Mouse (Mus musculus): ENCODE data around the gene Ppp1r10.
A peak's percentile ranks its signal among the peaks of the same experiment; 100 is the strongest.

Gene Ppp1r10

DNA sequence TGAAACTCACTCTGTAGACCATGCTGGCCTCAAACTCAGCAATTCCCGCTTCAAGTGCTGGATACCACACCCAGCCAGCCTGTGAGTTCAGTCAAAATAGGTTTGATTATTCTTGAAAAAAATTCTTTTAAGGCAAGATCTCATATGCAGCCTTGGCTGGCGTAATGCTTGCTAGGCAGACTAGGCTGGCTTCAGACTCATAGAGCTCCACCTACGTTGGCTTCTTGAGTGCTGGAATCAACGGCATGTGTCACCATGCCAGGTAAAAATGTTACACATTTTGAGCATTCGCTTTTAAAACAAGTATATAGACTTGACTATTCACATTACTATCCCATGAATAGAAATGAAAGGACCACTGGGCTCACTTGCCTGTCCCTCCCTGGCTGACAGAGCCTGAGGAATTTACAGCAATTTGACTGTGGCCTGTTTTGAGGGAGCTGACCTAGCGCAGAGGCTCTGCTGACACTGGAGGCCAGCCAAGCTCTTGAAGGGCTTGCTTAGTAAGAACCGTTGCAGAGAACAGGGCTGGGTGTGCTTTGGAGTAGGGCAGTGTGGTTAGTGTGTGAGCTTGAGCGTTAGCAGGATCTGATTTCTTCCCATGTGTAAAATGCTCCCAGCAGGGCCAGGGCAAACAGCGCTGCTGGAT, 12.8 kb upstream of the Ppp1r10 start:
- ATAC-seq (ENCODE audit: low TSS enrichment): no peak

DNA sequence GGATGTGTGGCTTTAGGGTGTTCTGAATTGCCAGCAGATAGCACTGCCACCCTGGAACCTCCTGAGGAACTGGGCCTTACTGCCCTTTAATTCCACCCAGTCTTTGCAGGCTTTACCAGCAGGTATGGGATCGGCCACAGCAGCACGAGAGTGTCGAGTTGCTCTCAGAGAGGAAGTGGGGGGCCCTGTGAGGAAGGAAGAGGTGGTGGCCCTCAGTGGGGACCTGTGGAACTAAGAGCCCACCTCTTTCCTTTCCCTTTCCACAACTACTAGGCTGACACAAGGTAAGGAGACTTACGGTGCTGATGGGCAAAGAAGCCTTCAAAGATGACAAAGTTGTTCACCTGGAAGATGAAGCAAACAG, 12.3 kb upstream of the Ppp1r10 start:
- no peak for ATAC-seq (ENCODE audit: low TSS enrichment)

DNA sequence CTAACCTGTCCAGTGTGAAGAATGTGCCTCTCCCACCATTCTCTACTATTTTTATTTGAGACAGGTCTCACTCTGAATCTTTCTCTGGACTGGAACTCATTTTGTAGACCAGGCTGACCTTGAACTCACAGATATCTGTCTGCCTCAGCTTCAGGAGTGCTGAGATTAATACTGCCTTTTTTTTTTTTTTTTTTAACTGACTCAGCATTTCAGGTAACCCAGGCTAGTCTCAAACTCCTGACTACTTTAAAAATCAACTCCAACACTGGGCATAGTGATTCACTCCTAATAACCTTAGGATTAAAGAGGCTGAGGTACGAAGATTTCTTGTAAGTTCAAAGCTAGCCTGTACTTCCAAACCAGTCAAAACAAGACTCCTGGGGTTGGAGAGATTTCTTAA, 10.6 kb upstream of the Ppp1r10 start:
- no peak for ATAC-seq (ENCODE audit: low TSS enrichment)

DNA sequence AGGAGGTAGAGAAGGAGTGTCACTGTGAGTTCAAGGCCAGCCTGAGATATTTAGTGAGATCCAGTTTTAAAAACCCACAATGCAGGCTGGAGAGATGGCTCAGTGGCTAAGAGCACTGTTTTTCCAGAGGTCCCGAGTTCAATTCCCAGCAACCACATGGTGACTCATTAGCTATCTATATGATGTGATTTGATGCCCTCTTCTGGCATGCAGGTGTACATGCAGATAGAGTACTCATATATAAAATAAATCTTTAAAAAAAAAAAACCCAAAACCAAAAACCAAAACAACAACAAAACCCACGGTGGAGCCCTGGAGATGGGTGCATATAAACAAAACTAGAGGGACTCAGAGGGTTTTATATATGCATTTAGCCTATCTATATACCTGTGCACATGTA, 8.6 kb upstream of the Ppp1r10 start:
- ATAC-seq (ENCODE audit: low TSS enrichment): no peak

DNA sequence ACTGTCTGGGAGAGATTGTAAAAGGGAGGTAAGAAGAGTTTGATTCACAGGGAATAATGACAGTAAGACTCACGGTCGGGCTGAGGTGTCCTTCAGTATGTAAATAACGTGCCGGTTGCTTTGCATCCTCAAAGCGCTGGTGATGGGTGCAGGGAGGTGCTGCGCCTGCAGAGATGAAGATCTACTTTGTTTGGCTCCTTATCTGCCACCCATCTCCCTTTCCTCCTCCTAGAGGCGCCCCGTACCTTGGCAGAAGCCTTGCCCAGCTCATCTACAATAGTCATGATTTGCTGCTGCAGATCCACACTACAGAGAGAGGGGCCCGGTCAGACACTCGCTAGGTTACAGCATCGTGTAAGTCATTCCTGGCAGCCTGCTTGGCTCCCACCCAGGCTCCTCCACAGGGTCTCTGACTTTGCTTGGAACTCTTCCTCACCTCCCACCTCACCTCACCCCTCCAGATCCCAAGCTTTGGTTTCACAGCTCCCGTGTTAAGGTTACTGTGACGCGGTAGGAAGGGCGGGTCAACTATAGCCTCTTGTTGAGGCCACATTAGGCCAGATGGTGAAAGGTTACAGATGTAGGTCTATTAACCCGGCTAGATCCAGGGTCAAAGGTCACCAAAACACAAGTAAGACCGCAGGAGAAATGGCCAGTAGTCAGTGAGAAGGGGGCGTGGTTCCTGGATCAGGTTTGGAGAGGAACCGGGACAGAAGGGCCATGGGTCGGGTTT, 6.9 kb upstream of the Ppp1r10 start:
- ATAC-seq (ENCODE audit: low TSS enrichment): no peak; the same call in 1 of the 2 replicates

DNA sequence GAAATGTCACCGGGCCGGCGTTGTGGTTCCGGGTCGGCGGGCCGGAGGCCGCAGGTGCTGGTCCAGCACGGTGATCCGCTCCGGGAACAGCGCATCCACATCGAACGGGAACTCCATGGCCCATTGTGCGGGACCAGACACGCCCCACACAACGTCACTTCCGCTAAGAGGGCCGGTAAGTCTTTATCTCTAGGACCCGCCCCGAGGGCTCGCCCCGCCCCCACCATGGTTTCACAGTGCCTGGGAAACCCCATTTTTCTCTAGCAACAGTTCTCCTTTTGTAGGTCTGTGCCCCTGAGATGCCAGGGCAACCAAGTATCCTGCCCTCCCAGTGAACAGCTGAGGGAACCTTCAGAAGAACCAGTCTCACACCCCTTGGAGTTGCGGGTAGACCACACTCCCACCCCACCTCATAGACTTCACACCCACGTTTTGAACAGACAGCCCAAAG, 6.3 kb upstream of the Ppp1r10 start, which contains the start of gene Atat1:
Atat1 (minus strand) TSS at position 157 of the 451 bp plus-strand sequence.
- ATAC-seq (ENCODE audit: low TSS enrichment): peak; percentile 93

DNA sequence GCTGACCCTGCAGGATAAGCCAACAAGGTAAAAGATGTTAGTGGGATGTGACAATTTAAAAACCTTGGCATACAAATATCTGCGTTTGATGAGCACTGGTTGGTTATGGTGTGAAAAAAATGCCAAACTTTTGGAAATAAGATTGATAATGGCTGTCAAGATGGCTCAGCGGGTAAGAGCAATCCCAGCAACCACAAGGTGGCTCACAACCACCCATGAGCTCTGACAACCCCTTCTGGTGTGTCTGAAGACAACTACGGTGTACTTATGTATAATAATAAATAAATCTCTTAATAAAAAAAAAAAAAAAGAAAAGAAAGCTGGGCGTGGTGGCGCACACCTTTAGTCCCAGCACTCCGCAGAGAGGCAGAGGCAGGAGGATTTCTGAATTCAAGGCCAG, 1.3 kb upstream of the Ppp1r10 start:
- ATAC-seq (ENCODE audit: low TSS enrichment): no peak

DNA sequence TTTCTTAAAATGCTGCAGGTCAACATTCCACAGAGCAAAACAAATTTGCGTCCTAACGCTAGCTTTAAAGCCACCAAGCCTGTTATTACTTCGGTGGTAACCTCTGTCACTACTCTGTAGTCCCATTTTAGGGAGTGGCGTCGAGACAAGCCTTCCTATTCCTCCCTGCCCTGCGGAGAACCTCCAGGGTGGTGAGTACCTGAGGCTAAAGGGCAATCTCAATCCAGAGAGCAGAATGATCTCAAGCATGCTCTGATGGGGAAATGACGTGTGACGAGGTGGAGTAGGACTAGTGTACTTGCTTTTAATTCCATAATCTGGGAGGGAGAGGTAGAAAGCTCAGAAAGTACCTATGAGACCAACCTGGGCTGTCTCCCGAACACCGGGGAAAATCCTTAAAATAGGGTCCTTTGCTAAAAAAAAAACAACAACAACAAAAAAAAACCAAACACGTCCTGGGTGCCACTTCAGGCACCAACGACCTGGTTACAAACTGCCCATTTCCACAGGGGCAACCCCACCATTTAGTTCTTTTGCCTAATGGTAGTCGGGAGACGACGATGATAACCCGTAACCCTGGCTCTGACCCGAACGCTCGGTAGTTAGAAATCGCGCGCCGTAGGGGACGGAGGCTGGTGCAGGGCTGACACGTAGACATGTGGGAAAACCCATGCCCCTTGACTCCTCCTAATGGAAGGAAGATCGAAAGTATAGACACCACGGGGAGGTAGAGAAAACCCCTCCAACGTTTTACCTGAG, 517 bp upstream of the Ppp1r10 start:
- ATAC-seq (ENCODE audit: low TSS enrichment): peak; percentile 1

DNA sequence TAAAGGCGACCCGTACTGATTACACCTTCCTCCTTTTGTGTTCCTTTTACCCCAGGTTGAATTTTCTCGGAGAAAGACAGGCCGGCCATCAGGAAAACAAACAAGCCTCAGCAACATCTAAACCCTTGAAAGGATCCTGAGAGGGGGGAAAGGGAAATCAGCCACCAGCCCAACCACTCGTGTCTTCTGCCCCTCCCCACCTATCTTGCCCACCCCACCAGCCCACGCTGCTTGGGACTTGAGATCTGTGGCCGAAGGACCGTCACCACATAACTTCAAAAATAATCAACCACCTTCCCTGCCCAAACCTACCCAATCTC, 869 bp downstream of the Ppp1r10 start:
- no peak for ATAC-seq (ENCODE audit: low TSS enrichment)

DNA sequence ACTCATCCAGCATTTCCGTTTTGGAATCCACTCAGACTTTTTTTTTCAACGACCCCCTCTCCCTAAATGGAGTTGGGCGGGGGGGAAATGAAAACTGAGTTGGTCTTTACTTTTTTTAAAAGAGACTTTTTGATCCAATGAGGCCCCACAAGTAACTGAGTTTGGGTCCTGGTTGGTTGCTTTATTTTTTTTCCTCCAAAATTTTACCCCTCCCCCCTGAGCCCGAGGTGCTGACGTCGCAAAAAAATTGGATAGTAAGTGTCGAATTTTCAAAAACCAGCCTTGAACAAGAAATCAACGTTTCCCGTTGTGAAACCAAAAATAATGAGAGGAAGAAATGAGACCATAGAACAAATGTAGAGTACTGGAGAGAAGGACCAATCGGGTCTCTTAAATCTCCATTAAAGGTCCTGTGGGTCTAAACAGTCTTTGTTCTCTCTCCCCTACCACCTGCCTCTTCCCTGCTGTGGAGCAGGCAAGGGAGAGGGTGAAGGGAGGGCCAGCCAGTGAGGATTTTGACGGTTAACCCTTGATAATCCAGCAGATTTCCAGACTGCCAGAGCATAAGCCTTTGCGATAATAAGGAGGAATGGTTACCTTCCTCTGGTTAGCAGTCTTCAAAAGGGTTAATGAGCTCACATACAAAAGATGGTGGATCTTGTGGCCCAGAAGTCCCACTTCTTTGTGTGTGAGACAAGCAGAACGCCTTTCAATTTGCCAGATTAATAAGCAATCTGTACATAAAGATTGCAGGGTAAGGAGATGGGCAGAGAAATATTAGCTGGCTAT, 1.4 kb downstream of the Ppp1r10 start:
- no peak for ATAC-seq (ENCODE audit: low TSS enrichment)

DNA sequence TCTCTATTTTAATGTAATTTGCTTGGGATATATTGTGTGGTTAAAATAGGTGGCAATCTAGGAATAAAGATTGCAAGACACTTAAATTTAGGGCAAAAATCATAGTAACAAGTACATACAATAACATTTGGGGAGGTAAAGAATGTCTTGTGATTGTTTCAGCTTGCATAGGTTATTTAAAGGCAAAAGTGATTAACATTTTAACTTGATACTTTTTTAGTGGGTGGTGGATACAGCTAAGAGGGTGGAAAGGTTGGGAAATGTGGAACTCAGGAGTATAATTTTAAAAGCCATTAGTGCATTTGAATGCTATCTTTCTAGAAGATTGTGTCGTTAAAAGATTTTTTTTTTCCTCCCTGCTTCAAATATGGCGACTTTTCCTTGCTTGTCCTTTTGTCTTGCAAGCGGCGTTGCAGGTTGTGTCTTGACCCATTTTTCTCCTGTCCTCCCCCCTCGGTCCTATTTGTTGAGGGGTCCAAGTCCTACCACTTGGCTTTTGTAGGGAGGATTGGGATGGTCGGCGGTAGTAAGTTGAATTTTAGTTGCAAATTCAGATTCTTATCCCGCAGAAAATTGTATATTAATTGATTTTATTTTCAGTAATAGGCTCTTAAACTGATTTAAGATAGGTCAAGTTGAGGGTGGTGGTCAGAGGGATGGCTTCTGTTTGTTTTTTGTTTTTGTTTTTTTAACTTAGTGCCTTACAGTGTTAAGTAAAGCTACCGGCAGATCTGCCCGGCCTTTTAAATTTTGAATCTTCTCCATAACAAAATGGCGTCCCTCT, 2.2 kb downstream of the Ppp1r10 start:
- no peak for ATAC-seq (ENCODE audit: low TSS enrichment)

DNA sequence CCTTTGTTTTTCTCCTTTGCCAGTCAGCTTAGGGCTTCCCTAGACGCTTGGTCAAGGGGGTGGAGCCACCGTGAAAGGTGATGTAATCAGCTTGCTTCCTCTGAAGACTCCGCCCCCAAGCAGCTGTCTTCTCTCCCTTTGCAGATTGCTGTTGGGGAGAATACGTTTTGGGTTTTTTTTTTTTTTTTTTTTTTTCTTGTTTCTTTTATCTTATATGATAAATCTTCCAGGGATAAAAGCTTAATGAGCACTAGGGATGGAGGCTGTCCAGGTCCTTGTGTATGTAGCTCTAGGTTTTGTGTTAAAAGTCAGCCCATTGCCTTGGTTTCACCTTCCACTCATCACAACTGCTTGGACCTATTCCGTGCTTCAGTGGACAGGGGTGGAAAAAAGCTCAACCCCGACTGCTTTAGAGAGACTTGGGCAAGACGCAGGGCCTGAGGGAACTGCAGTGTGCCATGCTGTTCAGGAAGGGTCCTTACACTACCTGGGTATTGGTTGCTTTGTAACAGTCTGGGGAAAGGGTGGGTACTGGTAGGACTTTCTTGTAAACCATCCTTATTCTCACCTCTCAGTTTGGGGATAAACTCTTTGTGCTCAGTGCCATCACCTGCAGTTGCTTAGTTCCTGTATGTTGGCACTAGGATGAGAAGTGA, 3.0 kb downstream of the Ppp1r10 start:
- peak; percentile 54 for ATAC-seq (ENCODE audit: low TSS enrichment)

DNA sequence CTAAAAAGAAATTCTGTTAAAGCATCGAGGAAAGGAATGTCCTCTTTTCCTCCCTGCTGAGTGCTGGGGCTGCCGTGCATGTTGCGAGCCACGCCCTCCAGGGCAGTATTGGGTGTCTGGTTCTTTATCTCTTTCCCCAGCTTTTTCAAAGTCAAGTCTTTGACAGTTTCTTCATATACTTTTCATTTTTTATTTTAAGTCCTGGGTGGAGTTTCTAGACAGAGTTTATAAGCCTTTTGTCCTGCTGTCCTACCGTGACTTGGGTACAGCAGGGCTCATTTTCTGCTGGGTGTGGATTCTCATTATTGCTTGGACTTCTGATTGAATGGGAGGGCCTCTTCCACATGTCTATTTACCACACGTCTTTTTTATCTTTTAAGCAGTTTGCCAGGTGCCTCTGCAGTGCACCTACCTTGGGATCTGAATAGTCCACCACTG, 3.6 kb downstream of the Ppp1r10 start:
- no peak for ATAC-seq (ENCODE audit: low TSS enrichment)

DNA sequence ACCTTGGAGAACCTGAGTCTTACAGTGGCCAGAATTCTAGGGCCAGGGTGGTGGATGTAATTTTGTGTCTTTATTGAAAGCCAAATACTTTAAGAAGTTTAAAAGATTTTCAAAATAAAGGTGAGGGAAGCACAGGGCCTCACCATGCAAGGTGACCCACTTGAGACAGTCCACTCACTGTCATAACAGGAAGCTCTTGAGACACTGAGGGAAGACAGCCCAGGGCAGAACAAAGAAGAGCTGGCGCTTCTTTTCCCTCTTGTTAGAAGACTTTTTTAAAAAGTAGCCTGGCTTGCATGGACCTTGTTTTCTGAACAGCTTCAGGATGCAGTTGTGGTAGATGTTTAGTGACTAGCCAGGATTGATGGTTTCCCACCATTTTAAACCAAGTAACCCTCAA, 4.2 kb downstream of the Ppp1r10 start:
- no peak for ATAC-seq (ENCODE audit: low TSS enrichment)

DNA sequence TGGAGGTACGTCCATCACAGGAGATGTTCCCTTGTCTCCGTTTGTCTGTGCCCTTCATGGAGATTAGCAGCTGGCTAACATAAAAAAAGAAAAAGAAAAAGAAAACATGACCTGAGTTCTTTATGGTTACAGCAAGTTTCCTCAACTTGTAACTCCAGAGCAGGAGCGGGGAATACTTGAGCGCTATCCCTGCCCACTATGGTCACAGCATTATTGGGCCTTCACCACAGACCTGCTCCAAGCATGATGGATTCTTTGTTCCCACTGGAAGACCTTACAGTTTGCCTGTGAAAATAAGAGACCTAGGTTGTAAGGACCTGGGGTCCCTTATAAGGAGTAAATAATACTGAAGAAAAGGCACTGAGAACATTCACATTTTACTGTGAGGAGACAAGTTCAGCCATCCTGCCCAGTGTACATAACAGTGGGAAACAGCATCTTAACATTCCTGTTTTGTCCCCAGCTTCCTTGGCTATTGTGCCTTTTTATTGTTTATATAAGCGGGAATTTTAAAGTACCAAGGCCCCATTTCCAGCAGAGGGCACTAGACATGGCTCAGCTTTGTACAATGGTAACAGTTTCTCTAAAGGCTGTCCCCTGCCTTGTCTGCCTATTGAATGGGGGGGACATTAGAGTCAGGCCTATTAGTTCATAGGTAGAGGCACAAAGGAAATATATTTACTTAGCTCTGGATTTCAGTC, 4.8 kb downstream of the Ppp1r10 start:
- no peak for ATAC-seq (ENCODE audit: low TSS enrichment)

DNA sequence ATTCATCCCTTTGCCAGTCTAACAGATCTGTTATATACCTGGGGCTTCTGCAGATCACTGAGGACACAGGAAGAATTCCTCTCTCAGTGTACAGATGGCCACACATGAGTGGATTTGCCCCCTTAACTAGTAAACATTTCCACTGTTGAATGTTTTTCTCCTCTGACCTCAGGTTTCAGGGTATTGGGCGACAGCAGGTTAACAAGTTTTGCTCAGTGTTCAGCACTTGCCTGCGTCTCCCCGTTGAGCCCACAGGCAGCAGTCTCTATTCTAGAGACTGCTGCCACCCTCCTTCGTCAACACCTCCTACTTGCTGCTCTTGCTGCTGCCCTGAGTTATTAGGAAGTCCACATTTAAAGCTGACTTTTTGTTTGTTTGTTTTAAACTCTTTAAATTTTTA, 5.5 kb downstream of the Ppp1r10 start:
- ATAC-seq (ENCODE audit: low TSS enrichment): no peak

DNA sequence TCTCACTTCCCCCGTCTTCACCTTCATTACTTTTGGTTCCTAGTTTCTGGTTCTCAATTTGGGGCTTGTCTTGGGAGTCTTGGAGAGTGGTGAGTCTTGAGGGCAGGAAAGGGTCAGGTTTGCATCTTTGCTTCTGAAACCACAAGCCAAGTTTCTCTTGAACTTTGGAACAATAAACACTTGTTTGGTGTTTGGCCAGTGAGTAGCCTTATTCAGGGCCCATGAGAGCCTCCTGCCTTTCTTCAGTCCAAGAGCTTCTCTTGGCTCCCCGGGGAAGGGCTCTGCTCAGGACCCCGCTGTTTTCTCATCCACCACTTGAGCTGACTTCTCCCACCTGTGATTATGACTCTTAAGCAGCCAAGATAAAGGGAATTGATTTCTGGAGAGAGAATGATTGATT, 6.3 kb downstream of the Ppp1r10 start:
- no peak for ATAC-seq (ENCODE audit: low TSS enrichment)

DNA sequence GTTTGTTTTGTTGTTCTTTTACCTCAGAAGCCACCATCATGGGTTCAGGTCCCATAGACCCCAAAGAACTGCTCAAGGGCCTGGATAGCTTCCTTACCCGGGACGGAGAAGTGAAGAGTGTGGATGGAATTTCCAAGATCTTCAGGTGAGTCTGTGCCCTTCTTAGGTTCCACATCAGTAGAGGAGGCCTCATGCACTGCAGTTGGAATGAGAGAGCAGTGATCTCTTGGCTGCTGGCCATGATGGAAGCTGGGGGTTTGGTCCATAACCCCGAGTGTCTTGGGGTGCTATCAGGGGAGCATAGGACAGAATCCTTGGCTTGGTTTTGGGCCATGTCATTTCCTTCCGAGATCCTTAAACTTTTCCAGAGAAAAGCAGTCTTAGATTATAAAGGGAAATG, 7.0 kb downstream of the Ppp1r10 start:
- no peak for ATAC-seq (ENCODE audit: low TSS enrichment)

DNA sequence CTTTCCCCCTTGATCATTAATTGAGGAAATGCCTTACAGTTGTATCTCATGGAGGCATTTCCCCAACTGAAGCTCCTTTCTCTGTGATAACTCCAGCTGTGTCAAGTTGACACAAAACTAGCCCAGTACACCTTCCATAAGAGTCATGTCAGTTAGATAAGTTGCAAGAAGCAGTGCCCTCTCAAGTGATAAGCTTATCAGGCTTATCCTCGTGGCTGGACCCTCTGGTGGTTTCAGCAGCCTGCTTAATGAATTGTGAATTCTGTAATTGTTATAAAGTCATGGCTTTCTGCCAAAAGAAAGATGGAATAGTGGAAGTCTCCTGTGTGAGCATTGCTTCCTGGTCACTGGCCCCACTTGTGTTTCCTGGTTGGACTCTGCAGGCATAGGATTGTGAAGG, 11.2 kb downstream of the Ppp1r10 start:
- ATAC-seq (ENCODE audit: low TSS enrichment): no peak

DNA sequence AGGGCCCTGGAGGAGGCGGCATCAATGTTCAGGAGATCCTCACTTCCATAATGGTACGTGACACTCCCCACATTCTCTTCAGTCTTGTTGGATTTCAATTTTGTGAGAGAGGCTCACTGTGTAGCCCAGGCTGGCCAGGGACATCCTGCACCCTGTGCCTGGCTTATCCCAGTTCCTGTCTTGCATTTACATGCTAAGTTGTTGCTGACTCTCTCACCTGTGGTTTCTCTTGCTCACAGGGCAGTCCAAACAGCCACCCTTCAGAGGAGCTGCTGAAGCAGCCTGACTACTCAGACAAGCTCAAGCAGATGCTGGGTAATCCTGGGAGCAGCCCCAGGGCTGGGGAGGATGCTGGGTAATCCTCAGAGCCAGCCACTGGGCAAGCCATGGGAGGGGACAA, 13.3 kb downstream of the Ppp1r10 start:
- no peak for ATAC-seq (ENCODE audit: low TSS enrichment)

Data from frontal cortex, adult (tissue).